Mouse (Mus musculus) adrenal gland, postnatal 14 days (tissue): ENCODE data around the gene Srgap2. TPM values are rescaled to one million over a fixed set of nuclear protein-coding genes. Genes with fewer than 3 reads are reported as not detected.
A peak's percentile ranks its signal among the peaks of the same experiment; 100 is the strongest.

Experiments used
- DNase-seq: peaks from one replicate; pipeline ENCODE4 v3.0.0; 2021; ENCODE audit warnings: mixed read lengths
- long read RNA-seq, 2 experiments: library from polyadenylated mRNA; stranded (forward); transcript quantifications; one replicate each; pipeline ENCODE4 v2.0.0; 2021
- total RNA-seq: library from RNA; stranded (reverse); gene quantifications from 2 replicates; pipeline ENCODE4 v1.2.3, GENCODE M21; 2021

Srgap2 gene
- 29.0 and 31.9 TPM in 2 replicates for total RNA-seq
- long read RNA-seq, experiment 1, transcript Srgap2-204 (22 exons, 3,533 nt): major isoform, 9 of 16 reads
- long read RNA-seq, experiment 1, partial matches to known transcripts: 3 of 16 reads
- long read RNA-seq, experiment 1, other reads (novel, unspliced or antisense): 4 of 16 reads
- long read RNA-seq, experiment 2, full-length matches to known transcripts: 3 of 9 reads
- long read RNA-seq, experiment 2, partial matches to known transcripts: 2 of 9 reads
- long read RNA-seq, experiment 2, other reads (novel, unspliced or antisense): 4 of 9 reads

GRCm38 (mm10) chr1:131527281-131528080 lies at the start of gene Srgap2, which contains the start of gene Fam72a:
Srgap2 (minus strand) TSS chr1:131527352.
Fam72a (plus strand) TSS chr1:131527903.
- peak; percentile 98 for DNase-seq

- DNase-seq: no peak
Observed at GRCm38 (mm10) chr1:131573721-131574120, 46.6 kb upstream of the Srgap2 start.

DNA sequence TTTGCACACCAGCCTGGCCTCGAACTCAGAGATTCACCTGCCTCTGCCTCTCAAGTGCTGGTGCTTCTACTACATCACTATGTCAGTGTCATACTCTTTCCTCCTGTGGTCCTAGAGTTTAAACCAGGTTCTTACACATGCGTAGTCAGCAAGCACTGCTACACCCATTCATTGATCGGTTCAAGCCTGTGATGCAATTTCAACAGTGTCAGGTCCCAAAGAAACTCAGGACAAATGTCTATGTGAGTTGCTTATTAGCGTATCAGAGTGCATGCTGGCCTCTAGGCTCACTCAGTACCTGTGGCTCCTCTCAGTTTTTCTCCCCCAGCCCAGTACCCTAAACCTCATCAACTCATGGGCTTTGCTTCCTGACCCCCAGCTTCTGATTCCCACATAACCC lies 43.2 kb upstream of the Srgap2 start:
- DNase-seq: no peak

DNA sequence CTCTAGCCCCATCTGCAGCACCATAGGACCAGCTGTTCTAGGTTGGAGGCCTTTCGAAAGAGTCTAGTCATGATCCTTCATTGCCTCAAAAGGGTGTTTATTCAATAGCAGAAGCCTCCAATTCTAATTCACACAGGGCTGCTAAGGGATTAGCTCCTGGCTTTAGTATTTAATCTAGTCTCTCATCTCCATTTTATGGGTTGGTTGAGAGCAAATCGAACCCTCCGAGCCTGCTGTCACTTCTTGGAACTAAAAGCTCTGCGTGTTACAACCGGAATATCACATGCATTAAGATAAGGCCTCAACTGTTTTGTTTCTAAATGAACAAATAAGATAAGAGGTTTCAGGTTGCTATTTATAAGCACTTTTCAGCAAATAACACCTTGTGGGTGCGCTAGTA lies 42.6 kb upstream of the Srgap2 start:
- no peak for DNase-seq

DNA sequence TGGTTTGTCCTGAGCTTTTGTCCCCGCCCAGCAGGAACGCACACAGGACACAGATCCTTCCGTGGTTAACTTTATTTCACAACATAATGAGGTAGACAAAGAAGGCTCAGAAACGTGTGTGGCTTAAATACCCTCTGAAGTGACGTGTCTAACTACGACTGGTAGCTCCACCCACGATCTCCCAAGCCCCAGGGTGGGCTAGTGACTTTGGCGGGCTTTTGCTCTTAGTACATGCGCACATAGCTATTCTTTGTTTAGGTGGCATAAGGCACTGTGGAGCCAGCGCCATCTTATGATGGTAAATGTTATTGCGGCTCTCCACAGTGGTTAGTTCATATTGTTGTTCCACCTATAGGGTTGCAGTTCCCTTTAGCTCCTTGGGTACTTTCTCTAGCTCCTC lies 38.9 kb upstream of the Srgap2 start:
- peak; percentile 34 for DNase-seq

- DNase-seq: no peak
Observed at GRCm38 (mm10) chr1:131562081-131562480, 34.9 kb upstream of the Srgap2 start.

GRCm38 (mm10) chr1:131560500-131560899 lies 33.3 kb upstream of the Srgap2 start:
- no peak for DNase-seq

GRCm38 (mm10) chr1:131555042-131555812 lies 28.1 kb upstream of the Srgap2 start:
- DNase-seq: peak; percentile 89

DNA sequence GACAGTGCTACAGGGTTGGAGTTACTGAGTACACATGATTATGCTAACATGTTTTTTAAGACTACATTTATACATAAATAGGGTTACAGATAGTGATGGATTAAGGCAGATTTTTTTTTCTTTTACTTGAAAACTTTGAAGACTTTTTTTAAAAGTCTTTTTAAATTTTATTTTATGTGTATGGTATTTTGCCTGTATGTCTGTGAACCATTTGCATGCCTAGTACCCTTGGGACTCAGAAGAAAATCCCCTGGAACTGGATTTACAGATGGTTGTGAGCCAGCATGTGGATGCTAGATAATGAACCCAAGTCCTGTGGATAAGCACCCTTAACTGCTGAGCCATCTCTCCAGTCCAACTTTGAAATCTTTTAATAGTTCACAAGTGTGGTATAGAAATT lies 26.3 kb upstream of the Srgap2 start:
- DNase-seq: no peak

DNA sequence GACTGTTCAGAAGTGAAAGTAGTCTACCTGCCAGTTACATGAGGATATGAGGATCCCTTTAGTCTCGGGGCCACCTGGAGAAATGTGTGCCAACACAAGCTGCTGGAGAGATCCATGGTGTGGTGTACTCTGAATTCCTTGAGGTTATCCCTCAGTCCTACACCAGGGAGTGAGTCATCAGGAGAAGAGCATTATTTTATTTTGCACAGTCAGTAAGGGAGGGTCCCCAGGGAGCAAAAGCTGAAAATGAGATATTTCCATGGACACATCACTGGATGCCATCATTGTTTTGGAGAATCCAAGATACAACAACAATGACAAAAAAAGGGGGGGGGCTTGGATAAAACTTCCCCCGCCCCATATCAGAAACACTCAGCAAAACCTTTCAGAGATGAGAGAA lies 24.8 kb upstream of the Srgap2 start:
- DNase-seq: no peak

GRCm38 (mm10) chr1:131548494-131549365 lies 21.6 kb upstream of the Srgap2 start:
- peak; percentile 30 for DNase-seq

- DNase-seq: no peak
Observed at GRCm38 (mm10) chr1:131546798-131547690, 19.9 kb upstream of the Srgap2 start.

- DNase-seq: no peak
Observed at GRCm38 (mm10) chr1:131543886-131544565, 16.9 kb upstream of the Srgap2 start.

DNA sequence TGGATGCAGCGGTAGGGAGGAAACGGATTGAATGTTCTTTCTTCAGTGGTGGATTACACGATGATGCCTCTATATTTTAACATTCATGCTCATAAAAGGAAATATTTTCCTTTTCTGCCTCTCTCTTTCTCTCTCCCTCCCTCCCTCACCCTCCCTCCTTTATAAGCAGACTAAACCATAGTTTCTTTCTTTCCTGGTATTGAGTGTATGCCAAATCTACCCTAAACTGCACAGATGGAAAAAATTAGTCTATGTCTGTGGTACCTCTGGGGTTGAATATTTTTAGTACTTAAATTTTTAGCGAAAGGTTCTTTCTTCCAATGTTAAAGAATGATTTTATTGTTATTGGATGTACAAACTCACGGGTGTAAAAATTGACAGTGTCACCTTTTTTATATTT lies 14.8 kb upstream of the Srgap2 start:
- no peak for DNase-seq

GRCm38 (mm10) chr1:131541431-131541830 lies 14.3 kb upstream of the Srgap2 start:
- DNase-seq: no peak

- no peak for DNase-seq
Observed at GRCm38 (mm10) chr1:131540795-131541194, 13.6 kb upstream of the Srgap2 start.

DNA sequence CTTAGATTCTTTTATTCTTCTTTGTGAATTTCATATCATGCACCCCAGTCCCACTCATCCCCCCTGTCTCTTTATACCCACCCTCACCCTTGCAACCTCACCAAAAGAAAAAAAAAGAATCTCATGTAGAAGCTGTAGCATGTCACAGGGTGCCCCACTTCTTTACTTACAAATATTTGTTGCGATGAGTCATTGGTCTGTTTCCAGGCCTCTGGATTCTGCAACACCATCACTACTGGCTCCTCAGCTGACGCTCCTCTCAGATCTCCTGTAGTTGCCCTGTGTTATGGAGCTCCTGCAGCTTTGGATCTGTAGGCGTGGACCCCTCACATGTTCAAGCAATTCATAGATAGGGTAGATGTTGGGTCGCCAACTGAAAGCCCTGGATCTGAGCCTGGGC lies 12.6 kb upstream of the Srgap2 start:
- no peak for DNase-seq

GRCm38 (mm10) chr1:131528561-131529166 lies 1.5 kb upstream of the Srgap2 start:
- no peak for DNase-seq

GRCm38 (mm10) chr1:131528081-131528507 lies 942 bp upstream of the Srgap2 start:
- DNase-seq: peak; percentile 82
